Mouse (Mus musculus) natural killer cell, adult 2 months (primary cell): Measurements from ENCODE around the gene Jmjd4.

Source experiments
- DNase-seq, 2 experiments: peaks; one replicate each; pipeline ENCODE4 v3.0.0; 2022; ENCODE audit warnings: low spot score in 2 of 2

The Jmjd4 gene

DNA sequence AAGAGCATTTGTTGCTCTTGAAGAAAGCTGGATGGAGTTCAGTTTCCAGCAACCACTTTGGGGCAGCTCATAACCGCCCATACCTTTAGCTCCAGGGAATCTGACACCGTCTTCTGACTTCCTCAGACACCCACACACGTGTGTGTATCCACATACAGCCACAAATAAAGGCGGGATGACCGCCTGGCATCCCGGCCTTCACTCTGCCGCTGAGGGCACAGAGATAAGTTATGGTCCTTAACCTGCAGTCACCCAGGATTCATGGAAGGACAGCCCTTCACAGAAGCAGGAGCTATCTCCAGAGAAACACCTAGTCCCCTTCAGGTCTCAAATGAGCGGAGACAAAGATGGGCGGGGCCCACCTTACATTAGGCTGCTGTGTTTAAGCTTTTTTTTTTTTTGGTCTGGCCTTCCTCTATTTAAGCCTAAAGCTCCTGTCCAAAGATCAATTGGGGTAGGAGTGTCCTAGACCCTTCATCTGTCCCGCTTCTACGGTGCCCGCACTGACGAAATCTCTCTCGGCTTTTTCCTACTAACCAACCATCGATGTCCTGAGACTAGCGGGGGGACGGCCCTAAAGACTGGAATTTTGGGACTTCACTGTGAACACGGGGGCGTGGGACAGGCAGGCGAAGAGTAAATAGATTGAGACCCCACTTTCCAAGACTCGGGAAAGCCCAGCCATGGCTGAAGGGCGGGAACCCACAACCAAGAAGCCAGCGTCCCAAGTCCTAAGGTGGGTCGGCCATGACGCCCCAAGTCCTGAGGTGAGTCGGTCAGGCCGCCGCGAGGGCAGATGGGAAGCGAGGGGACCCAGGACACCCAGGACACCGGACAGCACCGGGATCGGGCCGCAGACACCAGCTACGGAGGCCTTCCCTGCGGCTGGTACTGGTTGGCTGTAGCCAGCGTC lies 21.8 kb downstream of the Jmjd4 start:
- no peak for DNase-seq

DNA sequence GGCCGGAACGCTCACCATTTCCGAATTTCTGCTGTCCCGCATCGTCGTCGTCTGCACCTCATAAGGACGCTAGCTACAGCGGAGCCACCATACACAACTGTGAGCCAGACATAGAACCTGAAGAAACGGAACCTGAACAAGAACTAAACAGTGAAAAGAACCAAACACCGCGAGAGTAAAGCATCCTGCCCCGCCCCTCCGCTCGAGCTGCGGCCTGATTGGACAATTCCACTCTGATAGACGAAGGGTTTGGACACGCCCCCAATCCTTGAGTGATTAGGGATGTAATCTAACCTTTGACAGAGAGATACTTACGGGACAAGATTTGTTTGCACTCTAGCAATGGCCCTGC lies 22.5 kb downstream of the Jmjd4 start, which contains the start of gene Zfp867:
Zfp867 (minus strand) TSS at position 149 of the 352 bp plus-strand sequence.
- DNase-seq: peak; percentile 83 to 89

DNA sequence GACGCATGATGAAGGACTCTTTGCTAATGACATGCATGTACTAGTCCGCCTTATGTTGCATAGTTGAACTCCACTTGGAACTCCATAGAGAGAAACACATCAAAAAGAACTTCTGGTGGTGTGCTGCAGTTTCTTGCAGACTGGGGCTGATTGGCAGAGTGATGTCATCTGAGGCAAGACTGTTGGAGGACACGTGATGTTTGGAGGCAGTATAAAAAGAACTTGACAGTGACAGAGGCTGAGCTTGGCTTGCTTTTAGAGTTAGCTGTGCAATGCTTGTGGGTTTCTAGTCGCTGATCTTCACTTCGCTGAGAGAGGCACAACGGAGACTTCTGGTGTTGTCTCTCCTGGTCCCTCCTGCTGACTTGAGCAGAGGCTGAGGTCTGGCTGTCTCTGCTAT lies 27.4 kb downstream of the Jmjd4 start:
- DNase-seq: no peak

DNA sequence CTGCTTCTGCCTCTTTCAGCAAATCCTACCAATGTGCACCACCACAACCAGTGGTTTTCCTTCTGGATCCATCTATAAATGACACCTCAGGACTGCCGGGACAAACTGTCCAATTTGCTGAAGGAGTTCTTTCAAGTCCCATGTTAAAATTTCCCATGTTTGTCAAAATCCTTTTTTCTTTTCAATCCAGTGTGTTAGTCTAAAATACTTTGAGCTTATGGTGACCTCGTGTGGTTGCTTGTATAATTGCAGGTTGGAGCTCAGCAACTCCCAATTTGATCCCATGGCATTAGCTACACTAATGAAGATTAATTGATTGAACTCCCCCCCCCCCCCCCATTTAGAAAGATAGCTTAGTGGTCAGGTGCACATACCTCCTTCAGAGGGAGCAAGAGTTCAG lies 33.4 kb downstream of the Jmjd4 start:
- DNase-seq: peak in 1 of 2 experiments; percentile 23

DNA sequence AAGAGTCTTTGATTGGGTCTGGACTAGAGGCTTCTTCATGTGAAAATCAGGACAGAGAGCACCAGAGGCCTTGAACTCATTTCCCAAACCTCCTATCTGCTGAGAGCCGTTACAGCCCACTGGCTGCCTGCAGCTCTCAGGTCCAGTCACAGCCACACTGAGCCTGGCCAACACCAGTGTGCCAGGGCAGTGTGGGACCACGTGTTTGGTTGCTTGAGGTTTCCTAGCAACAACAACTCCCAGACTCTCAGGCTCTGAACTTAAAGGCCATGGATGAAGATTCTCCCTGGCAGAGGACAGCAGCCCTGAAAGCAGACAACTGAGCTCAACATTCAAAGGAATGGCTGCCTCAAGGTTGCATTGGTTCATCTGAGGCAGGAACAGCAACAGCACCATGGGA lies 35.8 kb downstream of the Jmjd4 start:
- no peak for DNase-seq

DNA sequence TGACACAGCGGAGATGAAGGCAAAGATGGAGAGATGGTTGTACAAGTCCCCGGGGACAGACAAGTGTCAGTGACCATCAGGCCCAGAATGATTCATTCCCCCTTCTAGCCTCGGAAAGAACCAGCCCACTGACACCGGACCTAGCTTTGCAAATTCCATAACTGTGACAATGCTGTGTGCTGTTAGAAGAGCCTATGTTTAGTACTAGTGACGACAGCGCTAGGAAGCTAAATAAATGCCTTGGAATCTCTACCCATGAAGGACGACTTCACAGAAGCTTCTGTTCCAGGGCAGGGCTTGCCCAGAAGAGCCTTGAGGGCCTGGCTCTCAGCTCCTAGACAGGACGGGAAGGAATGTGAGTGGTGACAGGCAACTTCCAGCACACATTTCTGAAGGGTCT lies 36.4 kb downstream of the Jmjd4 start:
- no peak for DNase-seq

DNA sequence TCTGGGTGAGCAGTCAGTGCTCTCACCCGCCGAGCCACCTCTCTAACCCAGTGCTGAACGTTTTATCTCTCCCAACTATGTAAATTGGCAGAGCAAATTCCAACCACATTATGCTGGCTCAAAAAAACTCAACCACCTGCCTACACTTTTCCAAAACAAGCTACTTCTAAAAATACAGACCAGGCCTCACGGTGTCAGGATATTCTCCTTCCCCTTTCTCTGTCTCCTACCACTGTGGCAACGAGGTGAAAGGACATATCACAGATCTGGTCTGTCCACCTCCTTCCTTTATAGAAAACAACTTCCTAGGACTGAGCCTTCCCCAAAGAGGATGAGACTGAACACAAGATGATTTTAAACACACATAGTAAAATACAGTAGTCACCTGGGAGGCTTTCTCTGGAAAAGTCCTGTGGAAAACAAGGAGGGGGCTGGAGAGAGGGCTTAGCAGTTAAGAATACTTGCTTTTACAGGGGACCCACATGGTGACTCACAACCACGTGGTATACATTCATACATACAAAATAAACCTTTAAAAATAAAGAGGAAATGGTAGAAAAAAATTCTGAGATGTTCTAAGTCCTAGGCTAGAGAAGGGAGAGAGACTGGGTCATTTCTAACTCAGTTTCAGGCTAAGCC lies 46.9 kb downstream of the Jmjd4 start:
- no peak for DNase-seq

DNA sequence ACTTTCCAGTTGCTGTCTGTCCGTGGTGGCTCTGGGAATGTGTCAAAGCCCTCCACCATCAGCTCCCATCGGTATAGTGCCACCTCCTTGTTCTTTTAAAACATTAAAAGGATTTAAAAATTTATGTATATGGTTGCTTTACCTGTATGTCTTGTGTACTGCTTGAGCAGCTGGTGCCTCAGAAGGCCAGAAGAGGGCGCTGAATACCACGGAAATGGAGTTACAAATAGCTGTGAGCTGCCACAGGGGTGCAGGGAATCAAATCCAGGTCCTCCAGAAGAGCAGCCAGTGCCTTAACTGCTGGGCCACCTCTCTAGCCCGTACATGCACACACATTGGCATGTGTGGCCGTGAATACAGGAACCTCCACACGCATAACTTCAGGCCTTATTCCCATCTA lies 47.9 kb downstream of the Jmjd4 start:
- DNase-seq: no peak

DNA sequence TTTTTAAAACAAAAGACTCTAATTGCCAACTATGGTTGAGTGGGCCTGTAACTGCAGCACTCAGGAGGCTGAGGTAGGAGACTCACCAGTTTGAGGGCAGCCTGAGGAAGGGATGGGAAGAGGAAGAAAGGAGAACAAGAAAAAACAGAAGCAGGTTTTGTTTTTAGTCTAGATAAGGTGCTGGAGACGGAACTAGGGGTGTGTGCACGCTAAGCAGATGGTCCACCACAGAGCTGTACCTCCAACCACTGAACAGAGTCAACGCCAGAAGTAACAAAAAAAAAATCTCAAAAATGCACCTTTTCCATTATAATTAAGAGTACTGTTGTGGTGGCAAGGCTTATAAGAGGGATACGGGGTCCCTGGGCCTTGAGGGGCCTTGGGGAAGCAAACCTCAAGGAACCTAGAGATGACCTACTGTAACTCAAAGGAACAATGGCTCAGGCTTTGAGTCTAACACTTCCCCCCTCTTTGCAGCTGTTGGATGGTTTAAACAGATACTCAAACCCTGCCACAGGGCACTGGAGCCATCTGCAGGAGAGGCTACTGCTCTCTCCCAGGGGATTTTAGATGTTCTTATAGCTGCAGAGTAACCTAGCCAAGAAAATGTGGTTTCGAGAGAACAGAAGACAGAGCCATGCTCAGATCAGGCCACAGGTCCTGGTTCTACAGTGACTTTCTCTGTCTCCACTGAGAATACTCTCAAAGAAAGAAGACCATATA lies 52.3 kb downstream of the Jmjd4 start:
- DNase-seq: no peak

DNA sequence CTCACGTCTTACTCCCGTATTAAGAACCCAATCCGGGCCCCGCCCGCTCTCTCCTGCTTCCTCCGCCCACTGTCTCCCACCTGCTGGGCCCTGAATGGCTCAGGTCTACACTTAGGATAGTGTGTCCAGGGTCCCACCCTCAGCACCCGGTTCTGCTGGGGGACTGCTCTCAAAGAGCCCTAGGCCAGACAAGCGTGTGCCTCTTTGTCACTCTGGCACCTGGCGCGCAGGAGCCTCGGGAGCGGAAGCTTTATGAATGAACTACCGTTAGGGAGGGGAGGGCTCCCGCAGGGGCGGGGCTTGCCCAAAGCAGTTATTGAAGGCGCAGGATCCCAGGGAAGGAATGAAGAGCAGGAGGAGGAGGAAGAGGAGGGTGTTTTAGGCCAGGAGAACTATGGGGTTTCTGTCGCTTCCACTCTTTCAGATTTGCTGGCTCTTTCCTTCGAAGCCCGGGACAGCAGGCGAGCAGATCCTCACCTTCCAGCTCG lies 55.5 kb downstream of the Jmjd4 start:
- peak; percentile 23 to 54 for DNase-seq

DNA sequence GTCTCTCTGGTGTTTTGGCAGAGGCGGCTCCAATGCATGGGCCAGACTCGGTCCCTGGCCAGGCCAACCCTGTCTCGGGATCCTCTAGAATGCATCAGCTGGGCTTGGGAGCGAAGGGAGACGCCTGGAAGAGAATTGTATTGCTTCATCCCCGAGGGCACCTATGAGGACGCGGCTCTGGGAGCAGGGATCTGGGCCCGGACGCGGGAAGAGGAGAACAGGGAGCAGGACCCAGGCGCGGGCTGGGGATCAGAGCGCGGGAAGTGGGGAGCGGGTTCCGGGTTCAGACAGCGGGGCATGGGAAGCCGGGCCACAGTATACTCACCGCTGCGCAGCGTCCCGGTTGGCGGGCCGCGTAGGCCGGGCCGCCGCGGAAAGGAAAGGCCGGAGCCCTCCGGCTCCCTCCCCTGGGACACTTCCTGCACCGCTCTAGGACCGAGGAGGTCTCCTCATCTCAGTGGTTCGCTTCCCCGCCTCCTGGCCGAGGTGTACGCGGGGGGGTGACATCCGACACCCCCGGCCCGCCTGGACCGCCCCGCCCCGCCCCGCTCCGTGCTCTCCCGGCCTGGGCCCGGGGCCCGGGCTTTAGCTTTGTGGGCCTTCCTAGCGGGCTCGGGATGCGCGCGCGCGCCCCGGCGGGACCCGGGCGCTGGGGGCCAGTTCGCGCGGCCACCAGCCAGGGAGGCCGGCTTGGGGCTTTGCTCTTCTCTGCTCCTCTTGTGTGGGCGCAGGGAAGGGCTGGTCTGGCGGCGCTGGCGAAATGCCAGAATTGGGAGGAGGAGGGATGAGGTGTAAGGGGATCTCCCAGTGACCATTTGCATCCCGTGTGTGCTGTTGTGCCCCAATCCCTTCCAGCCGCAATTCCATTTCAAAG lies 56.2 kb downstream of the Jmjd4 start:
- peak; percentile 72 to 74 for DNase-seq

DNA sequence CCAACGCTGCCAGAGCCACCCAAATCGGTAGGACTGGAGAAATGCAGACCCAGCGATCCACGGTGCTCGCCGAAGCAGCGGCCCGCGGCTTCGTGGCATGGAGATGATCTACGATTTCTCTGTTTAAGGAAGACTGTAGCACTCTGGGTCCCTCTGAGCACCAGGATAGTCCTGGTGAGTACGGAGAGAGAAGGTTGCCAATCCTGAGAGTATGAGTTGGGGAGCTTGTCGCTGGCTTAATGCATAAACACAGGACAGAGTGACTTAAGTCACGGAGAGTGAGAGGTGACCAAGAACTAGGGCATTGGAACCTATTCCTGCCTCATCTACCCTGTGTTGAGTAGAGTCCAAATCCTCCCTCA lies 56.8 kb downstream of the Jmjd4 start:
- no peak for DNase-seq
